Mouse (Mus musculus): ENCODE results near the gene Lipc.

- TF ChIP-seq CTCF (IDR thresholded peaks at IDR 0.05; ENCODE audit: low read depth, low read length): no peak
- no peak for TF ChIP-seq POLR2A (IDR thresholded peaks at IDR 0.05; ENCODE audit: extremely low read depth, insufficient read depth, low read length)
Measured at GRCm38 (mm10) chr9:70893526-70893925, 58.5 kb downstream of the Lipc start.
